Mouse (Mus musculus) heart, embryonic 15.5 days (tissue): ENCODE results near the gene Il10rb. TPM values are rescaled to one million over a fixed set of nuclear protein-coding genes. Genes with fewer than 3 reads are reported as not detected.

Experiments used
- ATAC-seq: fragments of 200-750 bp; cut with Nextera tagmentation; replicated peaks from 2 replicates; pipeline ENCODE4 v1.8.0; 2017; ENCODE audit warnings: low read depth, moderate TSS enrichment; ENCODE audit not compliant: insufficient number of reproducible peaks, insufficient read depth, low FRiP score
- H3K27ac ChIP-seq: fragments of 300-500 bp; sonication (generic); 2 replicates; pipeline ENCODE4 v1.5.1; 2015; ENCODE audit warnings: mild to moderate bottlenecking, inconsistent platforms
- H3K27me3 ChIP-seq: fragments of 300-500 bp; sonication (generic); 2 replicates; pipeline ENCODE4 v1.6.1; 2015; ENCODE audit warnings: inconsistent platforms
- H3K36me3 ChIP-seq: fragments of 300-500 bp; sonication (generic); 2 replicates; pipeline ENCODE4 v1.6.1; 2015; ENCODE audit warnings: mild to moderate bottlenecking, inconsistent platforms
- H3K4me1 ChIP-seq: fragments of 300-500 bp; sonication (generic); replicated peaks from 2 replicates; pipeline ENCODE4 v1.6.1; 2015; ENCODE audit warnings: inconsistent platforms
- H3K4me2 ChIP-seq: fragments of 300-500 bp; sonication (generic); 2 replicates; pipeline ENCODE4 v1.6.1; 2015; ENCODE audit warnings: inconsistent platforms, mild to moderate bottlenecking, moderate library complexity
- H3K4me3 ChIP-seq: fragments of 300-500 bp; sonication (generic); 2 replicates; pipeline ENCODE4 v1.5.1; 2015; ENCODE audit warnings: mild to moderate bottlenecking, inconsistent platforms
- H3K9ac ChIP-seq: fragments of 300-500 bp; sonication (generic); 2 replicates; pipeline ENCODE4 v1.6.1; 2015; ENCODE audit warnings: mild to moderate bottlenecking, inconsistent platforms
- H3K9me3 ChIP-seq: fragments of 300-500 bp; sonication (generic); replicated peaks from 2 replicates; pipeline ENCODE4 v1.6.1; 2016; ENCODE audit warnings: inconsistent platforms
- WGBS: fragments of 180-500 bp; shearing (Covaris S2); methylation state at CpG from one replicate; pipeline ENCODE4 v1.1.7; 2015; ENCODE audit warnings: mixed read lengths; 5-methylcytosine and 5-hydroxymethylcytosine counted together
- polyA plus RNA-seq: library from polyadenylated mRNA; unstranded; fragments of >200 nt; fragmentation: Nextera tagmentation; extraction: Ambion mirVana; gene quantifications from 2 replicates; pipeline ENCODE4 v1.2.1, GENCODE M21; 2015

The Il10rb gene
- polyA plus RNA-seq, 1 experiment from 2014 or later, result 57.9 TPM

GRCm38 (mm10) chr16:91465505-91466240 lies 59.7 kb downstream of the Il10rb start:
- Histone ChIP-seq H3K4me1 (peaks cover 31% of the 10 kb centered on the region), H3K9me3 (no peaks in the 10 kb centered on the region), H3K9ac (peak overlapping the region; percentile 71), H3K27me3 (no peaks in the 10 kb centered on the region), H3K4me3 (peak overlapping the region; percentile 75), H3K4me2 (peak overlapping the region; percentile 94), H3K36me3 (no peaks in the 10 kb centered on the region), H3K27ac (peak overlapping the region; percentile 85)
- no peak for ATAC-seq
- WGBS, result 51% methylated on average over 13 of the region's 13 CpGs

GRCm38 (mm10) chr16:91466566-91466965 lies 60.6 kb downstream of the Il10rb start:
- ATAC-seq, result no peak

GRCm38 (mm10) chr16:91470470-91470869 lies 64.5 kb downstream of the Il10rb start:
- ATAC-seq, result no peak
- peaks cover 13% of the 10 kb centered on the region for H3K4me1 ChIP-seq
- H3K36me3 ChIP-seq, result no peaks in the 10 kb centered on the region
- H3K27me3 ChIP-seq, result no peaks in the 10 kb centered on the region
- no peaks in the 10 kb centered on the region for H3K9me3 ChIP-seq
- H3K4me2 ChIP-seq, result no peak overlapping the region
- no peak overlapping the region for H3K4me3 ChIP-seq
- 66% methylated on average over 3 of the region's 3 CpGs for WGBS
- no peak overlapping the region for H3K27ac ChIP-seq
- no peak overlapping the region for H3K9ac ChIP-seq

More at GRCm38 (mm10) chr16:91466566-91466965, 60.6 kb downstream of the Il10rb start:
- no peaks in the 10 kb centered on the region for H3K9me3 ChIP-seq
- peak overlapping the region; percentile 94 for H3K4me2 ChIP-seq
- 0 out of 2 replicates have a peak overlapping the region, but pooled peaks have one; percentile 19 for H3K27ac ChIP-seq
- no peaks in the 10 kb centered on the region for H3K27me3 ChIP-seq
- 56% methylated on average over 6 of the region's 6 CpGs for WGBS
- H3K4me3 ChIP-seq, result no peak overlapping the region
- H3K4me1 ChIP-seq, result peaks cover 30% of the 10 kb centered on the region
- H3K36me3 ChIP-seq, result no peaks in the 10 kb centered on the region
- H3K9ac ChIP-seq, result no peak overlapping the region

- no peak overlapping the region for H3K4me2 ChIP-seq
- no peaks in the 10 kb centered on the region for H3K27me3 ChIP-seq
- H3K36me3 ChIP-seq, result no peaks in the 10 kb centered on the region
- 0 out of 2 replicates have a peak, but pooled peaks cover 2% of the 10 kb centered on the region for H3K4me1 ChIP-seq
- H3K9me3 ChIP-seq, result no peaks in the 10 kb centered on the region
- WGBS, result 70% methylated on average over 6 of the region's 6 CpGs
- H3K4me3 ChIP-seq, result no peak overlapping the region
- ATAC-seq, result no peak
- H3K27ac ChIP-seq, result no peak overlapping the region
- H3K9ac ChIP-seq, result no peak overlapping the region
Measured at GRCm38 (mm10) chr16:91471481-91471880, 65.5 kb downstream of the Il10rb start.

Other genes starting within 250 kb of the Il10rb start
- gene Olig2, start 180.7 kb upstream of the Il10rb start, polyA plus RNA-seq, result not detected in 2 replicates
- 0.11 TPM in 2 replicates for gene Olig1, start 136.4 kb upstream of the Il10rb start, polyA plus RNA-seq
- gene Ifnar2, start 33.4 kb upstream of the Il10rb start, polyA plus RNA-seq, result 52.5 and 58.9 TPM in 2 replicates
- gene Gm21970, start 14.4 kb upstream of the Il10rb start, polyA plus RNA-seq, result not detected in 2 replicates
- 32.7 and 43.0 TPM in 2 replicates for gene Ifnar1, start 79.1 kb downstream of the Il10rb start, polyA plus RNA-seq
- gene Ifngr2, start 140.9 kb downstream of the Il10rb start, polyA plus RNA-seq, result 114 and 129 TPM in 2 replicates
- 55.7 and 59.1 TPM in 2 replicates for gene Tmem50b, start 191.6 kb downstream of the Il10rb start, polyA plus RNA-seq
- 4.6 and 7.0 TPM in 2 replicates for gene Dnajc28, start 212.9 kb downstream of the Il10rb start, polyA plus RNA-seq
- 61.2 and 78.8 TPM in 2 replicates for gene Gart, start 240.8 kb downstream of the Il10rb start, polyA plus RNA-seq
- 76.8 and 81.4 TPM in 2 replicates for gene Son, start 241.3 kb downstream of the Il10rb start, polyA plus RNA-seq